Mouse (Mus musculus): ENCODE results near the gene Cables2. TPM values are rescaled to one million over a fixed set of nuclear protein-coding genes. Genes with fewer than 3 reads are reported as not detected.

The Cables2 gene
- polyA plus RNA-seq, 1 experiment = 7.9 TPM

DNA sequence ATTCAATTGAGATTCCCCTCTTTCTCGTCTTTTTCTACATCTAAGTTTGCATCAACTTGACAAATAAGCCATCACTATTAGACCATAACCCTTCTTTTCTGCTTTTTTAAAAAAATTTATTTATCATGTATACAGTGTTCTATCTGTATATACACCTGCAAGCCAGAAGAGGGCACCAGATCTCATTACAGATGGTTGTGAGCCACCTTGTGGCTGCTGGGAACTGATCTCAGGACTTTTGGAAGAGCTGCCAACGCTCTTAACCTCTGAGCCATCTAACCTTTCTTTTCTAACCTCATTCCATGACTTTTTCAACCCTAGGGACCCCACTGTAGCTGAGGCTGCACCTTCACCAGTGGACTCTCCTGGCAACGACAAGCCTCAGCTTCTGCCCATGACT lies 61.0 kb downstream of the Cables2 start:
- TF ChIP-seq MYOG (IDR thresholded peaks at IDR 0.05; ENCODE audit: control insufficient read depth, extremely low read depth, insufficient read length) (no peak), MYOD1 (IDR thresholded peaks at IDR 0.05; ENCODE audit: control insufficient read depth, insufficient read length, low read depth) (no peak), FOSL1 (IDR thresholded peaks at IDR 0.05; ENCODE audit: insufficient read depth, low read length, poor library complexity, severe bottlenecking) (no peak), CEBPB (IDR thresholded peaks at IDR 0.05; ENCODE audit: low read depth) (no peak), CTCF (IDR thresholded peaks at IDR 0.05; ENCODE audit: control insufficient read depth, insufficient read depth, insufficient read length) (no peak), MAX (IDR thresholded peaks at IDR 0.05) (no peak), USF1 (IDR thresholded peaks at IDR 0.05; ENCODE audit: low read depth) (no peak)

DNA sequence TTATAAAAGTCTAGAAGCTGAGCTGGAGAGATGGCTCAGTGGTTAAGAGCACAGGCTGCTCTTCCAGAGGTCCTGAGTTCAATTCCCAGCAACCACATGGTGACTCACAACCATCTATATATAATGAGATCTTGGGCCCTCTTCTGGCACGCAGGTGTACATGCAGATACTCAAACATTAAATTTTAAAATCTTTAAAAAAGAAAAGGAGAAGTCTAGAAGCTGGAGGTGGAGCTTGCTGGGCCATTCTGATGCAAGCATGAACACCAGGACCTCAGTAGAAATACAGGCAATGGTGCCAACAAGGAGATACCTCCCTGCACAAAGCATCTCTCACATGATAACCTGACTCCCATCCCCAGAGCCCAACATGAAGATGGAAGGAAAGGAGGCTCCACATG lies 64.3 kb downstream of the Cables2 start:
- Histone ChIP-seq H3K79me2 (ENCODE audit: control insufficient read depth, insufficient read depth) (peaks cover 48% of the 10 kb centered on the region), H3K36me3 (ENCODE audit: control insufficient read depth, insufficient read depth) (peaks cover 33% of the 10 kb centered on the region), H3K4me3 (ENCODE audit: insufficient read depth, poor library complexity, severe bottlenecking) (no peak overlapping the region), H3K79me3 (ENCODE audit: low read depth) (peaks cover 20% of the 10 kb centered on the region), H3ac (ENCODE audit: control insufficient read depth, insufficient read length, low read depth) (no peak overlapping the region), H3K27me3 (ENCODE audit: control insufficient read depth, insufficient read depth, insufficient read length) (no peaks in the 10 kb centered on the region)
- TF ChIP-seq USF1 (IDR thresholded peaks at IDR 0.05; ENCODE audit: low read depth) (no peak), MAX (IDR thresholded peaks at IDR 0.05) (no peak), CTCF (IDR thresholded peaks at IDR 0.05; ENCODE audit: control insufficient read depth, insufficient read depth, insufficient read length) (no peak), MYOG (IDR thresholded peaks at IDR 0.05; ENCODE audit: control insufficient read depth, extremely low read depth, insufficient read length) (no peak)

More for the DNA sequence above, 61.0 kb downstream of the Cables2 start:
- Histone ChIP-seq H3K79me2 (ENCODE audit: control insufficient read depth, insufficient read depth) (peaks cover 76% of the 10 kb centered on the region), H3K27me3 (ENCODE audit: control insufficient read depth, insufficient read depth, insufficient read length) (no peaks in the 10 kb centered on the region), H3K4me3 (ENCODE audit: insufficient read depth, poor library complexity, severe bottlenecking) (no peak overlapping the region), H3ac (ENCODE audit: control insufficient read depth, insufficient read length, low read depth) (no peak overlapping the region), H3K36me3 (ENCODE audit: control insufficient read depth, insufficient read depth) (peaks cover 6% of the 10 kb centered on the region), H3K79me3 (ENCODE audit: low read depth) (peaks cover 31% of the 10 kb centered on the region)

Small RNAs within 50 kb of the gene (microRNA-seq; reads per million reads assigned to microRNA genes)
- 2.8 reads per million, percentile 44 among the genes with 10 or more reads in this experiment for gene Mir3091 (ENCODE audit: borderline microRNAs expressed)

Other genes starting within 250 kb of the Cables2 start
- gene Lsm14b, start 248.5 kb downstream of the Cables2 start, polyA plus RNA-seq (2012; fragmentation: generic; extraction: Trizol) = 35.2 TPM
- 559 TPM for gene Psma7, start 231.1 kb downstream of the Cables2 start, polyA plus RNA-seq (2012; fragmentation: generic; extraction: Trizol)
- 0.96 TPM for gene Ss18l1, start 231.0 kb downstream of the Cables2 start, polyA plus RNA-seq (2012; fragmentation: generic; extraction: Trizol)
- gene Mtg2, start 202.9 kb downstream of the Cables2 start, polyA plus RNA-seq (2012; fragmentation: generic; extraction: Trizol) = 18.0 TPM
- not detected for gene Hrh3, start 169.0 kb downstream of the Cables2 start, polyA plus RNA-seq (2012; fragmentation: generic; extraction: Trizol)
- gene Osbpl2, start 154.2 kb downstream of the Cables2 start, polyA plus RNA-seq (2012; fragmentation: generic; extraction: Trizol) = 9.2 TPM
- gene Adrm1, start 102.0 kb downstream of the Cables2 start, polyA plus RNA-seq (2012; fragmentation: generic; extraction: Trizol) = 204 TPM
- gene Lama5, start 47.6 kb downstream of the Cables2 start, polyA plus RNA-seq (2012; fragmentation: generic; extraction: Trizol) = 47.4 TPM
- 5,244 TPM for gene Rps21, start 16.1 kb downstream of the Cables2 start, polyA plus RNA-seq (2012; fragmentation: generic; extraction: Trizol)
- not detected for gene Rbbp8nl, start 16.4 kb upstream of the Cables2 start, polyA plus RNA-seq (2012; fragmentation: generic; extraction: Trizol)
- gene Gata5, start 61.2 kb upstream of the Cables2 start, polyA plus RNA-seq (2012; fragmentation: generic; extraction: Trizol) = not detected
- 7.4 TPM for gene Slco4a1, start 182.7 kb upstream of the Cables2 start, polyA plus RNA-seq (2012; fragmentation: generic; extraction: Trizol)
- gene Ntsr1, start 226.5 kb upstream of the Cables2 start, polyA plus RNA-seq (2012; fragmentation: generic; extraction: Trizol) = not detected